Mouse (Mus musculus): ENCODE results near the gene Avil.

The Avil gene

GRCm38 (mm10) chr10:127018422-127018821, 17.9 kb downstream of the Avil start:
- no peak for DNase-seq (ENCODE audit: low spot score)

GRCm38 (mm10) chr10:127030336-127031296, 30.1 kb downstream of the Avil start, which contains the start of gene Tsfm:
Gene Tsfm (minus strand): TSS chr10:127030840.
- DNase-seq (ENCODE audit: low spot score), result peak; percentile 80

GRCm38 (mm10) chr10:127033301-127033741, 32.8 kb downstream of the Avil start:
- no peak for DNase-seq (ENCODE audit: low spot score)

- no peak for DNase-seq (ENCODE audit: low spot score)
These were observed 35.8 kb downstream of the Avil start for GRCm38 (mm10) chr10:127036273-127036672.

GRCm38 (mm10) chr10:127037641-127038040, 37.1 kb downstream of the Avil start:
- no peak for DNase-seq (ENCODE audit: low spot score)

GRCm38 (mm10) chr10:127040569-127041214, 40.2 kb downstream of the Avil start:
- no peak for DNase-seq (ENCODE audit: low spot score)

GRCm38 (mm10) chr10:127041274-127041766, 40.8 kb downstream of the Avil start, which contains the start of the genes Mettl1 and Eef1akmt3:
Gene Mettl1 (plus strand): TSS chr10:127041414.
Gene Eef1akmt3 (minus strand): TSS chr10:127041513.
- DNase-seq (ENCODE audit: low spot score), result no peak

GRCm38 (mm10) chr10:127041774-127042338, 41.3 kb downstream of the Avil start:
- DNase-seq (ENCODE audit: low spot score), result peak; percentile 74

GRCm38 (mm10) chr10:127042468-127043115, 42.1 kb downstream of the Avil start:
- no peak for DNase-seq (ENCODE audit: low spot score)

- DNase-seq (ENCODE audit: low spot score), result no peak
These were observed 42.7 kb downstream of the Avil start for GRCm38 (mm10) chr10:127043187-127043586.

GRCm38 (mm10) chr10:127047954-127048353, 47.4 kb downstream of the Avil start, which contains the start of gene Cyp27b1:
Gene Cyp27b1 (plus strand): TSS chr10:127048250.
- DNase-seq (ENCODE audit: low spot score), result no peak

- no peak for DNase-seq (ENCODE audit: low spot score)
These were observed 48.3 kb downstream of the Avil start for GRCm38 (mm10) chr10:127048608-127049394.

- DNase-seq (ENCODE audit: low spot score), result no peak
These were observed 49.0 kb downstream of the Avil start for GRCm38 (mm10) chr10:127049395-127050118.

- DNase-seq (ENCODE audit: low spot score), result no peak
These were observed 49.6 kb downstream of the Avil start for GRCm38 (mm10) chr10:127050119-127050474.

- DNase-seq (ENCODE audit: low spot score), result no peak
These were observed 54.1 kb downstream of the Avil start for GRCm38 (mm10) chr10:127054646-127055045.

GRCm38 (mm10) chr10:127055406-127055805, 54.9 kb downstream of the Avil start:
- DNase-seq (ENCODE audit: low spot score), result no peak

GRCm38 (mm10) chr10:127056490-127056889, 56.0 kb downstream of the Avil start:
- DNase-seq (ENCODE audit: low spot score), result no peak

- DNase-seq (ENCODE audit: low spot score), result peak; percentile 48
These were observed 57.7 kb downstream of the Avil start for GRCm38 (mm10) chr10:127058161-127058560.

- no peak for DNase-seq (ENCODE audit: low spot score)
These were observed 58.2 kb downstream of the Avil start for GRCm38 (mm10) chr10:127058708-127059107.
